Mouse (Mus musculus) heart, postnatal 0 days (tissue): ENCODE measurements at regions not wholly inside any gene's neighbourhood (a gene's known extent, or its start where the extent isn't known, plus 50 kb on each side); places are given as distances from the start of the nearest gene placed in this dataset.

Experiments
- CTCF ChIP-seq: IDR thresholded peaks from 2 replicates; pipeline ENCODE4 v1.5.1; 2016; ENCODE audit warnings: antibody characterized with exemption, control low read depth, low read depth
- EP300 ChIP-seq: IDR thresholded peaks from 2 replicates; pipeline ENCODE4 v1.6.1; 2016; ENCODE audit warnings: antibody characterized with exemption, low read depth

GRCm38 (mm10) chr19:19976776-19977175 is 414.0 kb downstream of the Anxa1 start:
- no peak for TF ChIP-seq CTCF
- no peak for TF ChIP-seq EP300
